ENCODE assay signal across 16 mouse cellular contexts in genomic region chr14:30721850-30722249, GRCm38 (mm10).
"Had no signal": no experiment of that assay in that cellular context is flagged by ENCODE, and none has a peak within 500 bp of the region (broad histone marks: within the 10 kb centered on the region; RNA-seq: fewer than 3 reads in every experiment).

No protein-coding gene starts in this region.

- H3K27me3 ChIP-seq: lung, embryonic 15.5 days; megakaryocyte, embryonic 14.5 days; midbrain, embryonic 13.5 days; midbrain, embryonic 15.5 days; neural tube, embryonic 12.5 days; stomach, embryonic 15.5 days had no signal

- H3K36me3 ChIP-seq: lung, embryonic 15.5 days; midbrain, embryonic 13.5 days; midbrain, embryonic 15.5 days; neural tube, embryonic 12.5 days; stomach, embryonic 15.5 days had no signal

- H3K27ac ChIP-seq: lung, embryonic 15.5 days; macrophage; midbrain, embryonic 13.5 days; midbrain, embryonic 15.5 days; neural tube, embryonic 12.5 days; stomach, embryonic 15.5 days; stomach, postnatal 0 days had no signal

- H3K4me1 ChIP-seq: stomach, embryonic 15.5 days had no signal

- H3K9me3 ChIP-seq: lung, embryonic 15.5 days; megakaryocyte, embryonic 14.5 days; midbrain, embryonic 13.5 days; midbrain, embryonic 15.5 days; neural tube, embryonic 12.5 days; stomach, embryonic 15.5 days had no signal

- H3K4me2 ChIP-seq: lung, embryonic 15.5 days; midbrain, embryonic 11.5 days; midbrain, embryonic 13.5 days; midbrain, embryonic 15.5 days; neural tube, embryonic 12.5 days; stomach, embryonic 15.5 days had no signal

- H3K4me3 ChIP-seq: lung, embryonic 15.5 days; megakaryocyte, embryonic 14.5 days; midbrain, embryonic 13.5 days; midbrain, embryonic 15.5 days; neural tube, embryonic 12.5 days; stomach, embryonic 15.5 days had no signal

- H3K9ac ChIP-seq: lung, embryonic 15.5 days; midbrain, embryonic 13.5 days; midbrain, embryonic 15.5 days; neural tube, embryonic 12.5 days; stomach, embryonic 15.5 days had no signal

- DNase-seq: lung, adult 2 months; lung, postnatal 14 days; lung, postnatal 36 days; right cerebral cortex, postnatal 14 days; thymus, adult 2 months; thymus, postnatal 25 days; thymus, postnatal 4 days had no signal
